Mouse (Mus musculus) heart, adult 2 months (tissue): Measurements from ENCODE around the gene Hs3st4. TPM values are rescaled to one million over a fixed set of nuclear protein-coding genes. Genes with fewer than 3 reads are reported as not detected.

Experiments
- DNase-seq, 2 experiments: peaks; one replicate each; pipeline ENCODE4 v3.0.0; 2021
- H3K27ac ChIP-seq: fragments of 200-600 bp; 2 replicates; pipeline ENCODE4 v1.8.1; 2022
- H3K27me3 ChIP-seq: fragments of 200-500 bp; 2 replicates; pipeline ENCODE4 v1.6.1; 2012; ENCODE audit warnings: mild to moderate bottlenecking, low read length, inconsistent platforms, mixed read lengths; ENCODE audit not compliant: control insufficient read depth, insufficient read depth
- H3K36me3 ChIP-seq: fragments of 200-500 bp; 2 replicates; pipeline ENCODE4 v1.6.1; 2012; ENCODE audit warnings: low read length, inconsistent platforms; ENCODE audit not compliant: control insufficient read depth, insufficient read depth
- H3K4me1 ChIP-seq: fragments of 200-500 bp; 2 replicates; pipeline ENCODE4 v1.6.1; 2011; ENCODE audit warnings: low read length; ENCODE audit not compliant: control insufficient read depth, insufficient read depth
- H3K4me3 ChIP-seq: fragments of 200-600 bp; 2 replicates; pipeline ENCODE4 v1.8.1; 2022
- H3K79me2 ChIP-seq: fragments of 200-500 bp; replicated peaks from 2 replicates; pipeline ENCODE4 v1.6.1; 2012; ENCODE audit warnings: mild to moderate bottlenecking, inconsistent platforms, low read length, moderate library complexity, mixed read lengths; ENCODE audit not compliant: control insufficient read depth, insufficient read depth
- H3K9ac ChIP-seq: fragments of 200-500 bp; 2 replicates; pipeline ENCODE4 v1.6.1; 2012; ENCODE audit warnings: low read depth, mild to moderate bottlenecking, control low read depth, inconsistent platforms, low read length, mixed read lengths
- CTCF ChIP-seq: fragments of 200-600 bp; IDR thresholded peaks from 2 replicates; pipeline ENCODE4 v1.8.1; 2022; ENCODE audit warnings: antibody characterized with exemption, mild to moderate bottlenecking, moderate library complexity
- EP300 ChIP-seq: fragments of 200-500 bp; IDR thresholded peaks from 2 replicates; pipeline ENCODE4 v1.6.1; 2011; ENCODE audit warnings: low read depth, low read length, control low read depth; ENCODE audit not compliant: insufficient read depth
- POLR2A ChIP-seq: fragments of 200-500 bp; IDR thresholded peaks from 2 replicates; pipeline ENCODE4 v1.6.1; 2011; ENCODE audit warnings: mild to moderate bottlenecking, low read depth, low read length, control low read depth; ENCODE audit not compliant: insufficient read depth
- WGBS: fragments of 180-500 bp; shearing (Covaris S2); methylation state at CpG from one replicate; pipeline ENCODE4 v1.1.7; 2018; 5-methylcytosine and 5-hydroxymethylcytosine counted together
- intact Hi-C: fragments of 180-260 bp; cut with DNase I; formaldehyde crosslinking; loops from one replicate; pipeline ENCODE4 v1.15.1; 2025
- polyA plus RNA-seq: library from polyadenylated mRNA; depleted of rRNA; stranded (reverse); fragments of >200 nt; gene quantifications from 2 replicates; pipeline ENCODE4 v1.2.3, GENCODE M21; 2012
- total RNA-seq, 2 experiments: library from RNA; stranded (reverse); gene quantifications; 2 replicates each; pipeline ENCODE4 v1.2.3; 2021

The Hs3st4 gene
- total and polyA plus RNA-seq, 3 experiments: 0.06 to 0.13 TPM; not detected in 1

GRCm38 (mm10) chr7:124048971-124049370 is 66.3 kb downstream of the Hs3st4 start:
- Histone ChIP-seq H3K36me3 (no peaks in the 10 kb centered on the region), H3K79me2 (no peaks in the 10 kb centered on the region), H3K9ac (no peak overlapping the region), H3K27me3 (no peaks in the 10 kb centered on the region), H3K4me1 (no peaks in the 10 kb centered on the region), H3K4me3 (no peak overlapping the region), H3K27ac (no peak overlapping the region)
- intact Hi-C loops: no loop called here
- DNase-seq: no peak
- WGBS: 28% methylated on average over 1 of the region's 1 CpGs
- TF ChIP-seq POLR2A (no peak), CTCF (no peak), EP300 (no peak)

DNA sequence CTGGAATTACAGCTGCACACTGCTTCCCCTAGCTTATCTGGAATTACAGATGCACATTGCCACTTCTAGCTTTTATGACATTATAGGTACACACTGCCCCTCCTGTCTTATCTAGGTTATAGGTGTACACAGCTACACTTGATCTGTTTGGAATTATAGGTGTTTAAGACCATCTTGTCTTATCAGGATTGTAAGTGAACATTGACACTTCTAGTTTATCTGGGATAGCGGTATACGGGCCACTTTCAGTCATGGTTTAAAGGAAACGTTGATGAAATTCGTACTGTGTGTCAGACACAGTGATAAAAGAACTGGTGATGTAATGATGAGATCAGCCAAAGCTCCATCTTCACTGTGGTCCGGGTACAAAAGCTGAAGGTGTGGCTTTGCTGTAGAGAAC is 67.8 kb downstream of the Hs3st4 start:
- WGBS: 64% methylated on average over 5 of the region's 5 CpGs
- no peaks in the 10 kb centered on the region for H3K36me3 ChIP-seq
- no peak overlapping the region for H3K4me3 ChIP-seq
- TF ChIP-seq EP300: no peak
- no peak for TF ChIP-seq POLR2A
- no peak for TF ChIP-seq CTCF
- H3K27ac ChIP-seq: no peak overlapping the region
- H3K4me1 ChIP-seq: no peaks in the 10 kb centered on the region
- H3K27me3 ChIP-seq: no peaks in the 10 kb centered on the region
- DNase-seq: no peak
- no peak overlapping the region for H3K9ac ChIP-seq
- no peaks in the 10 kb centered on the region for H3K79me2 ChIP-seq
- intact Hi-C loops: no loop called here

GRCm38 (mm10) chr7:124083741-124084140 is 101.1 kb downstream of the Hs3st4 start:
- Histone ChIP-seq H3K4me3 (no peak overlapping the region), H3K27me3 (no peaks in the 10 kb centered on the region), H3K4me1 (no peaks in the 10 kb centered on the region), H3K79me2 (no peaks in the 10 kb centered on the region), H3K36me3 (no peaks in the 10 kb centered on the region), H3K27ac (no peak overlapping the region), H3K9ac (no peak overlapping the region)
- intact Hi-C loops: no loop called here
- WGBS: 61% methylated on average over 1 of the region's 1 CpGs
- TF ChIP-seq POLR2A: no peak
- no peak for DNase-seq

DNA sequence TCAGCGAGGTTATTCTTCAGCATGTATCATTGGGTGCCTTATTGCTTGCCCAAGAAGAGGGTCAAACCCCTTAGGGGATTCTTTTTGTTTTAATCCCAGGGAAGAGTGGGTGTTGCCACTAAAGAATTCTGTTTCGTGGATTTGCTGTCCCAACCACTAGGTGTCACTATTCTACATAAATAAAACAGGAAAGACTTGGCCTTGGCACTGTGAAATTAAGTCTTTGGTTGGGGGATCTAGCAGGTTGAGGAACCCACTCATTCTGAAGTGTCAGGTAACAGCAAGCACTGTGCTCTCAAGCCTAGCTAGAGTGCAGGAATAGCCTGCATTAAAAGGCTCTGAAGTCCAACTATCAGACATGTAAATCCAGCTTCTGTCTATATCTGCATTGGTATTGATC is 146.3 kb downstream of the Hs3st4 start:
- TF ChIP-seq CTCF (peak; percentile 73), POLR2A (no peak)
- Histone ChIP-seq H3K4me3 (no peak overlapping the region), H3K36me3 (no peaks in the 10 kb centered on the region), H3K79me2 (no peaks in the 10 kb centered on the region), H3K9ac (no peak overlapping the region), H3K27ac (no peak overlapping the region), H3K27me3 (no peaks in the 10 kb centered on the region), H3K4me1 (no peaks in the 10 kb centered on the region)
- DNase-seq: no peak
- intact Hi-C loops: loop anchor here (1.0 to 5.0 kb wide), 2 partner anchors 653 to 1264 kb away; no protein-coding TSS in a partner anchor
- 0% methylated on average over 2 of the region's 2 CpGs for WGBS

DNA sequence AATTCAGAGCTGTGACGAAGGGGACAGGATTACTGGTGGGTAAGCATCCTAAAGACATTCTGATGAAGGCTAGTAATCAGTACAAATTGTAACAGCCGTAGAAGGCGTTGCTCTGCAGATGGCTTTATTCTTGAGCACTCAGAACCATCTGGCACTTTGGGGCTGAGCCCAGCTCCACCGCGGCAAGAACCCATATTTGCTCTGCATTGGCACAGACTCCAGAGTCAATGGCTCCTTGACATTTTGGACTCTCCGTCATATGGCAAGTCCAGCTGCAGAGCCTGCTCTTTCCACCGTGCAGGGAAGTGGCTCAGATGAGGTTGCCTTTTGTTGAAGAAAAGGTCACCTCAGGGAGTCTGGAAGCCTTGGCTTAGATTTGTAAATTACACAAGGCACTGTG is 148.6 kb downstream of the Hs3st4 start:
- peak; percentile 29 to 30 for DNase-seq
- intact Hi-C loops: no loop called here
- WGBS: 49% methylated on average over 7 of the region's 7 CpGs

DNA sequence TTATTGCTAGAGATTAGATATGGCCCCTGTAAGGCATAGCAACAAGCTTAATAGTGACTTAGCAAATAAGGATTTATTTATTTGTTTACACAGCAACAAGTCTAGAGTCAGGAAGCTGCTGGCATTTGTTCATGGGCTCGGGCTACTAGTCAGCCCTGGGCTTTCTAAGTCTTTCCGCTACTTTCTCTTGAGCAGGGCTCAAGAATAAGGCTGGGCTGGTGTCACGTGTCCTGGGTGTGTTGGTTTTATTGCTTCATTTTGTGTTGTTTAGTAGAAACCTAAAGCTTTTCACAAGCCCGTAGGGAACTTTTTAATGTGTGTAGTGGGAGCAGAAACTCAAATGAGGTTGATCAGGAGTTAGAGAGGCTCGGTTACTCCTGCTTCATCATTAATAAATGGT is 153.5 kb downstream of the Hs3st4 start:
- Histone ChIP-seq H3K36me3 (no peaks in the 10 kb centered on the region), H3K4me3 (no peak overlapping the region), H3K27me3 (no peaks in the 10 kb centered on the region), H3K4me1 (no peaks in the 10 kb centered on the region), H3K9ac (no peak overlapping the region), H3K79me2 (no peaks in the 10 kb centered on the region), H3K27ac (no peak overlapping the region)
- no peak for DNase-seq
- 67% methylated on average over 5 of the region's 5 CpGs for WGBS
- intact Hi-C loops: no loop called here
- TF ChIP-seq POLR2A (no peak), EP300 (no peak), CTCF (no peak)

More for the DNA sequence above, 148.6 kb downstream of the Hs3st4 start:
- Histone ChIP-seq H3K36me3 (no peaks in the 10 kb centered on the region), H3K79me2 (no peaks in the 10 kb centered on the region), H3K27ac (no peak overlapping the region), H3K9ac (no peak overlapping the region), H3K27me3 (no peaks in the 10 kb centered on the region), H3K4me3 (no peak overlapping the region), H3K4me1 (no peaks in the 10 kb centered on the region)
- no peak for TF ChIP-seq POLR2A
- no peak for TF ChIP-seq EP300
- no peak for TF ChIP-seq CTCF
